Mouse (Mus musculus): ENCODE measurements at regions not wholly inside any gene's neighbourhood (a gene's known extent, or its start where the extent isn't known, plus 50 kb on each side); places are given as distances from the start of the nearest gene placed in this dataset.
"Not testable (repeated sequence)": the region's sequence is repeated elsewhere in the genome, so short reads cannot be mapped to it uniquely, and the experiment has no call there.

- in situ Hi-C loops (cut with MboI, MseI): no loop called here
Observed at GRCm38 (mm10) chr3:36387431-36387830, 88.3 kb downstream of the Anxa5 start.

GRCm38 (mm10) chr3:36383438-36383945 lies 92.2 kb downstream of the Anxa5 start:
- in situ Hi-C loops (cut with MboI, MseI): no loop called here

GRCm38 (mm10) chr3:36381621-36382193 lies 94.0 kb downstream of the Anxa5 start:
- in situ Hi-C loops (cut with MboI, MseI): no loop called here

GRCm38 (mm10) chr3:36375722-36376121 lies 100.0 kb downstream of the Anxa5 start:
- in situ Hi-C loops (cut with MboI, MseI): no loop called here

- in situ Hi-C loops (cut with MboI, MseI): no loop called here
Observed at GRCm38 (mm10) chr3:36374939-36375338, 100.8 kb downstream of the Anxa5 start.

GRCm38 (mm10) chr3:36360933-36361332 lies 114.8 kb downstream of the Anxa5 start:
- in situ Hi-C loops (cut with MboI, MseI): no loop called here

GRCm38 (mm10) chr3:36354201-36354600 lies 121.5 kb downstream of the Anxa5 start:
- in situ Hi-C loops (cut with MboI, MseI): not testable (repeated sequence)

GRCm38 (mm10) chr3:36352032-36352742 lies 123.5 kb downstream of the Anxa5 start:
- in situ Hi-C loops (cut with MboI, MseI): no loop called here

GRCm38 (mm10) chr3:36349073-36349472 lies 126.6 kb downstream of the Anxa5 start:
- in situ Hi-C loops (cut with MboI, MseI): no loop called here

GRCm38 (mm10) chr3:36340889-36341533 lies 118.9 kb upstream of the Qrfpr start:
- in situ Hi-C loops (cut with MboI, MseI): no loop called here

GRCm38 (mm10) chr3:36339656-36340055 lies 117.5 kb upstream of the Qrfpr start:
- in situ Hi-C loops (cut with MboI, MseI): loop anchor here (10.0 kb wide), 1 partner anchor 65 kb away; no protein-coding TSS in a partner anchor

GRCm38 (mm10) chr3:36334279-36334678 lies 112.2 kb upstream of the Qrfpr start:
- in situ Hi-C loops (cut with MboI, MseI): loop anchor here (10.0 kb wide), 1 partner anchor 59 kb away; no protein-coding TSS in a partner anchor

- in situ Hi-C loops (cut with MboI, MseI): loop anchor here (10.0 kb wide), 1 partner anchor 57 kb away; no protein-coding TSS in a partner anchor
Observed at GRCm38 (mm10) chr3:36332016-36332415, 109.9 kb upstream of the Qrfpr start.

GRCm38 (mm10) chr3:36330656-36331055 lies 108.5 kb upstream of the Qrfpr start:
- in situ Hi-C loops (cut with MboI, MseI): loop anchor here (10.0 kb wide), 1 partner anchor 56 kb away; no protein-coding TSS in a partner anchor

- in situ Hi-C loops (cut with MboI, MseI): loop anchor here (10.0 kb wide), 1 partner anchor 55 kb away; no protein-coding TSS in a partner anchor
Observed at GRCm38 (mm10) chr3:36329631-36330030, 107.5 kb upstream of the Qrfpr start.

GRCm38 (mm10) chr3:36328927-36329326 lies 106.8 kb upstream of the Qrfpr start:
- in situ Hi-C loops (cut with MboI, MseI): no loop called here

GRCm38 (mm10) chr3:36318635-36319034 lies 96.5 kb upstream of the Qrfpr start:
- in situ Hi-C loops (cut with MboI, MseI): no loop called here

- in situ Hi-C loops (cut with MboI, MseI): no loop called here
Observed at GRCm38 (mm10) chr3:36311337-36311736, 89.2 kb upstream of the Qrfpr start.

- in situ Hi-C loops (cut with MboI, MseI): no loop called here
Observed at GRCm38 (mm10) chr3:36310642-36311267, 88.6 kb upstream of the Qrfpr start.

GRCm38 (mm10) chr3:36296792-36297191 lies 74.7 kb upstream of the Qrfpr start:
- in situ Hi-C loops (cut with MboI, MseI): no loop called here

- in situ Hi-C loops (cut with MboI, MseI): no loop called here
Observed at GRCm38 (mm10) chr3:36291971-36292370, 69.9 kb upstream of the Qrfpr start.

GRCm38 (mm10) chr3:36284066-36284465 lies 62.0 kb upstream of the Qrfpr start:
- in situ Hi-C loops (cut with MboI, MseI): no loop called here
